Comparison of ENCODE assay signal across 9 mouse cellular contexts in the genomic region with DNA sequence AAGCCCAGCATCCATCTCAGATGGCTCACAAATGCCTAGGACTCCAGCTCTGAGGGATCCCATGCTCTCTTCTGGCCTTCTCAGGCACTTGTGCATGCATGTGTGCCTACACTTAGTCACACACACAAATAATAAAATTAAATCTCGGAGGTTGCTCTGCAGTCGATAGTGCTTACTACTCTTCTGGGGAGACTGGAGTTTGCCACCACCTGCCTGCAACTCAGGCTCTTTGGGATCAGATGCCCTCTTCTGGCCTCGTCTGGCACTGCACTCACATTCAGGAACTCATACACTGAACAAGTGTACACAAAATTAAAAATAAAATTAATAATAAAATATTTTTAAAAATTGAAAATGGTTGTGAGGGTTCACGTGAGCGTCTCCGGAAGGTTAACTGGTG. TPM values are rescaled to one million over a fixed set of nuclear protein-coding genes. Genes with fewer than 3 reads are reported as not detected.
DNase-seq lines count a peak whose midpoint lies in the region; ATAC-seq and TF ChIP-seq lines count a peak whose summit lies in the region.
"Had no signal": no experiment of that assay in that cellular context is flagged by ENCODE, and none has a peak within 500 bp of the region (broad histone marks: within the 10 kb centered on the region; RNA-seq: fewer than 3 reads in every experiment).

No protein-coding gene starts in this region.

- WGBS in liver, embryonic 11.5 days, result 71% methylated on average over 6 of the region's 6 CpGs
- WGBS in kidney, embryonic 15.5 days, result 81% methylated on average over 6 of the region's 6 CpGs
- WGBS in forebrain, embryonic 12.5 days, result 78% methylated on average over 6 of the region's 6 CpGs

- H3K4me1 ChIP-seq in liver, embryonic 11.5 days (replicated peaks; ENCODE audit: control insufficient read depth, insufficient read depth, low read length), result peaks cover 8% of the 10 kb centered on the region
- H3K4me1 ChIP-seq in ES-E14 (ENCODE audit: control insufficient read depth in 2 of 2, insufficient read depth in 2 of 2, low read length in 2 of 2, poor library complexity in 1 of 2), result peaks cover 0 to 11% of the 10 kb centered on the region in 2 experiments; a peak in 1 of 4 replicates
- peaks cover 64% of the 10 kb centered on the region for H3K4me1 ChIP-seq in kidney, embryonic 15.5 days
- H3K4me1 ChIP-seq in forebrain, embryonic 12.5 days, result peaks cover 29% of the 10 kb centered on the region

- no peak overlapping the region for H3K4me2 ChIP-seq in liver, embryonic 11.5 days
- peak overlapping the region; percentile 79 for H3K4me2 ChIP-seq in kidney, embryonic 15.5 days
- no peak overlapping the region for H3K4me2 ChIP-seq in forebrain, embryonic 12.5 days
- H3K4me2 ChIP-seq: liver, embryonic 13.5 days had no signal

- H3K9ac ChIP-seq in liver, embryonic 11.5 days (ENCODE audit: low read depth, low read length), result no peak overlapping the region
- no peak overlapping the region for H3K9ac ChIP-seq in ES-E14 (ENCODE audit: insufficient read depth, low read depth, low read length, poor library complexity, severe bottlenecking)
- H3K9ac ChIP-seq in kidney, embryonic 15.5 days, result no peak overlapping the region
- no peak overlapping the region for H3K9ac ChIP-seq in forebrain, embryonic 12.5 days
- H3K9ac ChIP-seq: liver, embryonic 13.5 days had no signal

- peak; percentile 33 for DNase-seq in liver
- no peak for DNase-seq in liver, embryonic 11.5 days (ENCODE audit: low spot score)
- no peak for DNase-seq in ES-E14 (ENCODE audit: low read depth, low spot score)
- DNase-seq in adrenal gland, postnatal 36 days, result peak; percentile 69 to 73
- no peak for DNase-seq in urinary bladder, postnatal 10 days (ENCODE audit: low spot score)
- DNase-seq: liver, embryonic 13.5 days had no signal

- H3K27ac ChIP-seq in liver, embryonic 11.5 days (ENCODE audit: low read depth, low read length), result no peak overlapping the region
- no peak overlapping the region for H3K27ac ChIP-seq in ES-E14 (ENCODE audit: insufficient read depth, low read depth, low read length, poor library complexity, severe bottlenecking)
- H3K27ac ChIP-seq in kidney, embryonic 15.5 days, result 0 out of 2 replicates have a peak overlapping the region, but pooled peaks have one; percentile 96
- no peak overlapping the region for H3K27ac ChIP-seq in forebrain, embryonic 12.5 days
- H3K27ac ChIP-seq: liver, embryonic 13.5 days had no signal

- in situ Hi-C loops in ES-E14 (cut with MboI; ENCODE audit: low sequenced_read_pairs in 2 of 2, unreplicated experiment in 2 of 2), result no loop called here

- H3K4me3 ChIP-seq in liver, embryonic 11.5 days (ENCODE audit: low read depth, low read length), result no peak overlapping the region
- H3K4me3 ChIP-seq in ES-E14 (ENCODE audit: insufficient read depth in 1 of 2, low read depth in 1 of 2, low read length in 2 of 2, poor library complexity in 1 of 2, severe bottlenecking in 1 of 2), result no peak overlapping the region
- peak overlapping the region; percentile 89 for H3K4me3 ChIP-seq in kidney, embryonic 15.5 days (replicated peaks)
- H3K4me3 ChIP-seq in forebrain, embryonic 12.5 days (replicated peaks), result no peak overlapping the region
- H3K4me3 ChIP-seq: liver, embryonic 13.5 days had no signal

- H3K27me3 ChIP-seq in liver, embryonic 11.5 days (replicated peaks; ENCODE audit: control insufficient read depth, insufficient read depth, low read length), result peaks cover 38% of the 10 kb centered on the region
- H3K27me3 ChIP-seq in kidney, embryonic 15.5 days, result no peaks in the 10 kb centered on the region
- peaks cover 53% of the 10 kb centered on the region for H3K27me3 ChIP-seq in forebrain, embryonic 12.5 days

- no peak for ATAC-seq in liver, embryonic 11.5 days (replicated peaks; ENCODE audit: low FRiP score)
- ATAC-seq in kidney, embryonic 15.5 days (replicated peaks; ENCODE audit: low FRiP score), result no peak
- 0 out of 2 replicates have a peak, but pooled peaks have one; percentile 61 for ATAC-seq in monocyte, adult 5-6 weeks (replicated peaks; ENCODE audit: insufficient number of reproducible peaks, low FRiP score, low TSS enrichment, poor library complexity, severe bottlenecking)
- no peak for ATAC-seq in forebrain, embryonic 12.5 days (ENCODE audit: low FRiP score)

- H3K9me3 ChIP-seq in liver, embryonic 11.5 days (ENCODE audit: control insufficient read depth, low read length), result no peaks in the 10 kb centered on the region
- H3K9me3 ChIP-seq in ES-E14 (ENCODE audit: control insufficient read depth, insufficient read depth, low read depth, low read length), result no peaks in the 10 kb centered on the region
- 0 out of 2 replicates have a peak, but pooled peaks cover 4% of the 10 kb centered on the region for H3K9me3 ChIP-seq in kidney, embryonic 15.5 days (replicated peaks)
- H3K9me3 ChIP-seq in forebrain, embryonic 12.5 days, result no peaks in the 10 kb centered on the region
- H3K9me3 ChIP-seq: liver, embryonic 13.5 days had no signal

- no peaks in the 10 kb centered on the region for H3K36me3 ChIP-seq in liver, embryonic 11.5 days (ENCODE audit: control insufficient read depth, insufficient read depth, low read length)
- H3K36me3 ChIP-seq in ES-E14 (ENCODE audit: control insufficient read depth, insufficient read depth, low read length, poor library complexity, severe bottlenecking), result no peaks in the 10 kb centered on the region
- peaks cover 8% of the 10 kb centered on the region; the same call in 1 of the 2 replicates for H3K36me3 ChIP-seq in kidney, embryonic 15.5 days
- H3K36me3 ChIP-seq in forebrain, embryonic 12.5 days (replicated peaks), result no peaks in the 10 kb centered on the region
- H3K36me3 ChIP-seq: liver, embryonic 13.5 days had no signal

TF ChIP-seq in ES-E14, 5 proteins besides CTCF, POLR2A, EP300 and RAD21:
- TF ChIP-seq CHD2 (IDR thresholded peaks at IDR 0.05; ENCODE audit: low read depth, low read length) (no peak), ZC3H11A (IDR thresholded peaks at IDR 0.05; ENCODE audit: borderline replicate concordance, low read depth, low read length) (peak; percentile 46; the same call in 1 of the 2 replicates), ZNF384 (IDR thresholded peaks at IDR 0.05; ENCODE audit: low read depth, low read length) (no peak), HCFC1 (IDR thresholded peaks at IDR 0.05; ENCODE audit: borderline replicate concordance, insufficient read depth, low read length) (no peak), MAFK (IDR thresholded peaks at IDR 0.05; ENCODE audit: insufficient read depth, low read depth, low read length) (no peak)

RNA-seq across cellular contexts. Expression of gene Lhfpl2, which starts 2.2 kb away (rescaled TPM):
- 18.0 and 20.7 TPM in 2 replicates for polyA plus RNA-seq in liver, embryonic 11.5 days (2014; fragmentation: Nextera tagmentation; extraction: Ambion mirVana)
- 6.1 and 8.8 TPM in 2 replicates for total RNA-seq in ES-E14 (2012; rRNA removed)
- total RNA-seq in adrenal gland, postnatal 36 days (2021), result 10 to 100 TPM; 32.3 to 35.3 TPM
- polyA plus RNA-seq in kidney, embryonic 15.5 days (2015; fragmentation: Nextera tagmentation; extraction: Ambion mirVana), result 87.7 and 89.1 TPM in 2 replicates
- not detected in 3 replicates for total RNA-seq in monocyte, adult 5-6 weeks (2017)
- 17.5 and 21.3 TPM in 2 replicates for polyA plus RNA-seq in forebrain, embryonic 12.5 days (2016; fragmentation: Nextera tagmentation; extraction: Ambion mirVana)

Comparison
In these comparisons a context has a peak if more than half of its experiments do, and no peak if none do; other contexts are left out.
1. DNase-seq: peak in liver (single experiment) and adrenal gland, postnatal 36 days (2 of 2); none in liver, embryonic 11.5 days (single experiment), ES-E14 (single experiment) and urinary bladder, postnatal 10 days (single experiment).